Mouse (Mus musculus) lung, postnatal 36 days (tissue): ENCODE measurements around the gene Tuba1a.
"Not testable (repeated sequence)": the region's sequence is repeated elsewhere in the genome, so short reads cannot be mapped to it uniquely, and the experiment has no call there.

Experiments used
- DNase-seq: peaks from one replicate; pipeline ENCODE4 v3.0.0; 2022; ENCODE audit warnings: mixed read lengths

The Tuba1a gene

GRCm38 (mm10) chr15:98985240-98985981, 31.9 kb upstream of the Tuba1a start:
- peak; percentile 95 for DNase-seq

DNA sequence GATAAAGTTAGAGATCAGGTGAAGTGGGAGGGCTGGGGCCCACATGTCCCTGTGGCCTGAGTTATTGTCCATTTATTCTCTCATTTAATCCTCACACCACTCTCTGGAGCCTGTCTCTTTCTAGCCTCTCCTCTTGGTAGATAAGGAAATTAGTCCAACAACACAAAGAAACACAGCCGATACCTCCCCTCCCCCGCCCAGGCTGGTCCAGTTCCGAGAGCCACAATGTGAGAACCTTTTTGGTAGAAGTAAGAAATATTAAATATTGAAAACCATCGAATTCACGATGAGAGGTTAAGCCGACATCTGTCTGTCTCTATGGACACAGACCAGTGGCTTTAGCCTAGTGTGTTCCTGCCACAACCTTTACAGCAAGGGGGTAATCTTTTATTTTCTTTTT, 31.2 kb upstream of the Tuba1a start:
- DNase-seq, result peak; percentile 35

DNA sequence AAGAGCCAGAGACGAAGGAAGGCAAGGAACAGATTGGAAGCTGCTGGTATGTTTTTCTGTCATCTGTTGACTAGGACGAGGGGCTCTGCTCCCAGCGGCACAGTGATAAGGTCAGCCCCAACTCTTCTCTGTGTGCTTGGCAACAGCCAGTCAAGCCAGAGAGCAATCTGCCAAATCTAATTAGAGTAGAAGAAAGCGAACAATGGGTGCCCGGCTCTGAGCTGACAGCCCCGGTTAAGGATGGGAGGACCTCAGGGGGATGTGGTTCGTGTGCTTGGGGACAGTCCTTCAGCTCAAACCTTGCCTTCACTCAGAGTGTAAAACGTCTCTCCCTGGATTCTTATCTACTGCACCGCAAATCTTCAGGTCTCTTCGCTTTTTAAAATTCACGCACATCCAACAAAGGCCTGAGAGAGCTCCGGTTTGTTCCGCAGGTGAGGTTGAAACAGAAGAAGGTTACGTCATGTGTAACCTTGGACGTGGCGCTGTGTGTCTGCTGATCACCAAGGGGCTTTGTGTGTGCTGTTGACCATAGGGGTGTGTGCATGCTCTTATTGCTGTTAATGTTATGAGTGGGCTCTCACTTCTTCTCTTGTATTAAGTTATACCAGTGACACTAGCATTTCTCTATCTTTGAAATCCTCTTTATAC, 30.1 kb upstream of the Tuba1a start:
- no peak for DNase-seq

GRCm38 (mm10) chr15:98982100-98982499, 28.6 kb upstream of the Tuba1a start:
- no peak for DNase-seq

GRCm38 (mm10) chr15:98980012-98980614, 26.6 kb upstream of the Tuba1a start:
- DNase-seq, result no peak

DNA sequence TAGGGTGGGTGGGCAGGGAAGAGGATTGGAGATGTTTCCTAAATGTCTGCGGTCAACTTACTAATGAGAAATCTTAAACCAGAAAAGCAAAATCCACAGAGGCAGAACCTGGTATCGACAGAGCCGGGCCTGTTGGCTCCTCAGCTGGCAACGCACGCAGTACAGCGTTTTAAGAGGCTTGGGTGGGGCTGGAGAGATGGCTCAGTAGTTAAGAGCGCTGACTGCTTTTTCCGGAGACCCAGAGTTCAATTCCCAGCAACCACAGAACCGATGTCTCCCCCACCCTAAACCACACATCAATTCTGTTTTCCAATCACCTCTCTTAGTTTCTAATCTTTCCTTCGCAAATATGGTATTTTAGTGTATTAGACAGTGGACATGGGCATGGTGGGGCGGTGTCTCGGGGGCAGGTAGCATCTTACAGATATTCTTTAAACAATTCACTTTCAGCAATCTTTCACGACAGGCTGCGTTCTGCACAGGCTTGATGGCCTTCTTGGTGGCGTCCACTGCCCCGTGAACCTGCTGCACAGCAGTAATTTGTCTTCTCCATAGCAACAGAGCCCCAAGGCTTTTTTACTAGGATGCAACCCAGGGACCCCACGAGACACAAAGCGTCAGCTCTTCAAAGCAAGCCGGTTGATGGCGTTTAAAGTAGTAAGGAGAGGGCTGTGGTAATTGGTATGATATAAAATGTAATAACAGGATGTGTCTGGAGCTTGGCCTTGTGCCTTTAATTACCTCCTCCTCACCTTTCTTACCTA, 25.1 kb upstream of the Tuba1a start:
- DNase-seq, result no peak

- DNase-seq, result peak; percentile 82
These were observed 24.4 kb upstream of the Tuba1a start for GRCm38 (mm10) chr15:98977759-98978408.

- no peak for DNase-seq
These were observed 23.6 kb upstream of the Tuba1a start for GRCm38 (mm10) chr15:98976763-98977758.

- DNase-seq, result no peak
These were observed 19.6 kb upstream of the Tuba1a start for GRCm38 (mm10) chr15:98973015-98973614.

- not testable (repeated sequence) for DNase-seq
These were observed 18.2 kb upstream of the Tuba1a start for GRCm38 (mm10) chr15:98971576-98972320.

- DNase-seq, result no peak
These were observed 17.6 kb upstream of the Tuba1a start for GRCm38 (mm10) chr15:98971111-98971510.

GRCm38 (mm10) chr15:98969372-98970101, 16.0 kb upstream of the Tuba1a start:
- DNase-seq, result no peak

GRCm38 (mm10) chr15:98968701-98969371, 15.3 kb upstream of the Tuba1a start:
- DNase-seq, result peak; percentile 61

DNA sequence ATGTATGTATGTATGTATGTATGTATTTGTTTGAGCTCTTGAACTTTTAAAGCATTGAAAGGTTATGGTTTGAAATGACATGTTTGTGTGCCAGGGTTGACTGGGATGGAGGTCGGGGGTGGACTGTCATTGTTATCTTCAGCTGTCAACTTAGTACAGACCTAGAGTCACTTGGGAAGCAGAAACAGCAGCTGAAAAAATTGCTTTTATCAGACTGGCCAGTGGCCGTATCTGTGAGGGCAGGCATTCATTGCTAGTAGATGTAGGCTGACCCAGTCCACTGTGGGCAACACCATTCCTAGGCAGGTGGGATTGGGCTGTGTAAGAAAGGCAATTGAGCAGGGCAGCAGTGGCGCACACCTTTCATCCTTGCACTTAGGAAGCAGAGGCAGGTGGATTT, 6.0 kb upstream of the Tuba1a start:
- DNase-seq, result no peak

- no peak for DNase-seq
These were observed 5.5 kb upstream of the Tuba1a start for GRCm38 (mm10) chr15:98958901-98959420.

DNA sequence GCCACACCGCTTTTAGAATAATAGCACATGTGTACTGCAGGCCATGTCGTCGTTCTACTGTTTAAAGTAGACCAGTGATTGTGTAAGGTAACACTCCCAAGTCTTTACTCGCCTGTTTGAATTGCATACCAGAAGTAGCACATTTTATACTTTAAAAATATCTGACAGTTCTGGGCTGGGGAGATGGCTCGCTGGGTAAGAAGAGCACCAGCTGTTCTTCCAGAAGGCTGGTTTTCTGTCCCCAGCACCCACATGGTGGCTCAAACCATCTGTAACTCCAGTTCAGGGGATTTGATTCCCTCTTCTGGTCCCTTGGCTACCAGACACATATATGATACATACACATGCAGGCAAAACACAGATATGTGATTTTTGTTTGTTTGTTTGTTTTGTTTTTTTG, 4.0 kb upstream of the Tuba1a start:
- DNase-seq, result no peak

DNA sequence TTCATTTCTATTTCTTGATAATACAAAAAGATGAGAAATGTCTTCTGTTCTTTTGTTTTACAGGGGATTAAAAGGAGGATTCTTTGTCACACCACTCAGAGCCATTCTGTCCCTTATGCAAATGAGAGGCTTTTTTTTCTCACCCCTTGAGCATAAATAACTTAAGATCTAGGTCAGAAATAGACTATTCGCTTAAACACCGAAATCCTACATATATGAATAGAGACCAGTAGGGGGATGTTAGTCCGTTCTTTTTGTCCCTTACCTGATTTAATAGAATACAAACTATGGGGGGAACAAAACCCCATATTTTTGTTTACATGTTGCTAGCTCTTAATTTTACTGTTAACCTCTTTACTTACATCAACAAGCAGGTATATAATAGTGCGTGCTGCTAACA, 2.5 kb upstream of the Tuba1a start:
- DNase-seq, result no peak

DNA sequence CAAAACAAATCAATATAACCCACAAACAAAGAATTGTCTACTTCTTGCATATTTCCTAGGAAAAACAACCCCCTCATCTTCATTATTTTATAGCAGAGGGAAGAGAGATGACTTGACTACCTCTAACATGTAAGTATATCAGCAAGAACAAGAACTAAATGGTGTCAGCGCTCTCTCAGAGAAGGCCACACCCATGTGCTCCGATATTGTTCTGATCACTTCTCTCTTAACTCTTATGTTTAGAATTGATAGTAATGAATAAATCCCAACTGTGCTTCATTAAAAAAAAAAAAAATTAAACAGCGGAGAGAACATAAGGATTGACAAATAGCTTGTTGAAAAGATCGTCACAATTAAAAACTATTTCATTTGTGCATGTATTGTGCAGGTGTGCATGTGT, 1.8 kb upstream of the Tuba1a start:
- DNase-seq, result no peak
